Mouse (Mus musculus): ENCODE measurements around the gene Syt11.

- TF ChIP-seq CTCF (IDR thresholded peaks at IDR 0.05; ENCODE audit: extremely low read depth, insufficient read length, insufficient replicate concordance, low read depth, low read length) (no peak), POLR2A (IDR thresholded peaks at IDR 0.05; ENCODE audit: low read depth, low read length) (no peak)
These were observed 9.9 kb upstream of the Syt11 start for GRCm38 (mm10) chr3:88784889-88785288.
